Mouse (Mus musculus): ENCODE data around the gene Cdk2ap2.

- no peak for TF ChIP-seq ZNF384 (IDR thresholded peaks at IDR 0.05; ENCODE audit: low read depth, low read length)
- no peak for TF ChIP-seq ZC3H11A (IDR thresholded peaks at IDR 0.05; ENCODE audit: borderline replicate concordance, low read depth, low read length)
Measured at GRCm38 (mm10) chr19:4060899-4061465, 36.0 kb upstream of the Cdk2ap2 start.

Measured in ES-E14 (cell line).